Mouse (Mus musculus) gastrocnemius, postnatal 4 days (tissue): Measurements from ENCODE around the gene Ccdc171. TPM values are rescaled to one million over a fixed set of nuclear protein-coding genes. Genes with fewer than 3 reads are reported as not detected.
A peak's percentile ranks its signal among the peaks of the same experiment; 100 is the strongest.
"Not testable (repeated sequence)": the region's sequence is repeated elsewhere in the genome, so short reads cannot be mapped to it uniquely, and the experiment has no call there.

Source experiments
- DNase-seq, 2 experiments: peaks; one replicate each; pipeline ENCODE4 v3.0.0; 2021 to 2022; ENCODE audit warnings: low spot score in 2 of 2, mixed read lengths in 2 of 2
- total RNA-seq, 2 experiments: library from RNA; stranded (reverse); gene quantifications; 2 replicates each; pipeline ENCODE4 v1.2.3; 2021

Gene Ccdc171
- total RNA-seq, 2 experiments from 2014 or later, result 1.9 to 2.1 TPM

- DNase-seq, result no peak
Measured at GRCm38 (mm10) chr4:83524456-83524842, 896 bp upstream of the Ccdc171 start.

- DNase-seq, result peak; percentile 26 to 53
Measured at GRCm38 (mm10) chr4:83525690-83526055, 328 bp downstream of the Ccdc171 start.

GRCm38 (mm10) chr4:83526270-83526987, 1.1 kb downstream of the Ccdc171 start:
- DNase-seq, result no peak

- DNase-seq, result no peak
Measured at GRCm38 (mm10) chr4:83526988-83527334, 1.6 kb downstream of the Ccdc171 start.

- no peak for DNase-seq
Measured at GRCm38 (mm10) chr4:83527921-83528320, 2.6 kb downstream of the Ccdc171 start.

- DNase-seq, result not testable (repeated sequence)
Measured at GRCm38 (mm10) chr4:83530060-83530459, 4.7 kb downstream of the Ccdc171 start.

GRCm38 (mm10) chr4:83533168-83533911, 8.0 kb downstream of the Ccdc171 start:
- no peak for DNase-seq

GRCm38 (mm10) chr4:83534024-83534423, 8.7 kb downstream of the Ccdc171 start:
- DNase-seq, result no peak

- no peak for DNase-seq
Measured at GRCm38 (mm10) chr4:83549501-83549900, 24.2 kb downstream of the Ccdc171 start.

GRCm38 (mm10) chr4:83567190-83568113, 42.1 kb downstream of the Ccdc171 start:
- no peak for DNase-seq

- not testable (repeated sequence) for DNase-seq
Measured at GRCm38 (mm10) chr4:83568145-83568544, 42.8 kb downstream of the Ccdc171 start.

- no peak for DNase-seq
Measured at GRCm38 (mm10) chr4:83570569-83570968, 45.2 kb downstream of the Ccdc171 start.

GRCm38 (mm10) chr4:83571033-83571432, 45.7 kb downstream of the Ccdc171 start:
- DNase-seq, result no peak

- DNase-seq, result no peak
Measured at GRCm38 (mm10) chr4:83572521-83572920, 47.2 kb downstream of the Ccdc171 start.

- DNase-seq, result no peak
Measured at GRCm38 (mm10) chr4:83576315-83576714, 51.0 kb downstream of the Ccdc171 start.

- no peak for DNase-seq
Measured at GRCm38 (mm10) chr4:83580157-83580556, 54.8 kb downstream of the Ccdc171 start.

GRCm38 (mm10) chr4:83587563-83587962, 62.2 kb downstream of the Ccdc171 start:
- DNase-seq, result no peak

- DNase-seq, result no peak
Measured at GRCm38 (mm10) chr4:83596486-83596885, 71.1 kb downstream of the Ccdc171 start.

GRCm38 (mm10) chr4:83611111-83611510, 85.8 kb downstream of the Ccdc171 start:
- no peak for DNase-seq

- not testable (repeated sequence) for DNase-seq
Measured at GRCm38 (mm10) chr4:83623021-83623711, 97.8 kb downstream of the Ccdc171 start.

- DNase-seq, result no peak
Measured at GRCm38 (mm10) chr4:83623732-83624131, 98.4 kb downstream of the Ccdc171 start.
